Mouse (Mus musculus) urinary bladder, postnatal 14 days (tissue): Measurements from ENCODE around the gene Ccdc82.

Source experiments
- DNase-seq: peaks from one replicate; pipeline ENCODE4 v3.0.0; 2021; ENCODE audit warnings: low spot score

Gene Ccdc82

GRCm38 (mm10) chr9:13299190-13299589, 52.4 kb downstream of the Ccdc82 start:
- no peak for DNase-seq

- no peak for DNase-seq
Measured at GRCm38 (mm10) chr9:13300041-13300441, 53.3 kb downstream of the Ccdc82 start.

- DNase-seq = no peak
Measured at GRCm38 (mm10) chr9:13300891-13301782, 54.4 kb downstream of the Ccdc82 start.

DNA sequence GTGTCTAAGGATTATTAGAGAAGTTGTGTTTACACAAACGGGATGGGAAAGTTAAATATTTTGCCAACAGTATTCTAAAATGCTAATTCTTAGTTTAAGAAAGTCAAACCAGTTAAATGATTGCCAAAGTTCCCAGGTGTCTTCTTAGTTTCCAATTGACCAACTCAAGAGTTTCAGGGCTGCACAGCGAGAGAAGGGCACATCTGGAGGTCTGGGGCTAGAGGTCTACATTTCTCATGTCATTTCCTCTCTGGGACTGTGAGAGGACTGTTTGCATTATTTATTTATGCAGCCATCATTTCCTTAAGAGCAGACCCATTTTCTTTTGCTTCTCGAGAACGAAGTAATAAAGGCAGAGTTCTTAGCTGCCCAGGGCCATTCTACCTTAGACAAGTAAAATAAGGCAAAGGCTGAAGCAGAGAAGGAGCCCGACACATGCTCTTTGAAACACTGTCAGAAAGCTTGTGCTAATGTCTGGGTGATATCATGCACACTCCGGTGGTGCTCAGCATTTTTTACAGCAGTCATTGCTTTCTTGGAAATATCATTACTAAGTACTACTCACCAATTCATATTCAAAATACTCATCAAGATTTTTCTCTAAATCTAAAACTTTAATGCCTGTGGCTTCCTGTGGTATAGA, 55.5 kb downstream of the Ccdc82 start:
- DNase-seq = no peak

DNA sequence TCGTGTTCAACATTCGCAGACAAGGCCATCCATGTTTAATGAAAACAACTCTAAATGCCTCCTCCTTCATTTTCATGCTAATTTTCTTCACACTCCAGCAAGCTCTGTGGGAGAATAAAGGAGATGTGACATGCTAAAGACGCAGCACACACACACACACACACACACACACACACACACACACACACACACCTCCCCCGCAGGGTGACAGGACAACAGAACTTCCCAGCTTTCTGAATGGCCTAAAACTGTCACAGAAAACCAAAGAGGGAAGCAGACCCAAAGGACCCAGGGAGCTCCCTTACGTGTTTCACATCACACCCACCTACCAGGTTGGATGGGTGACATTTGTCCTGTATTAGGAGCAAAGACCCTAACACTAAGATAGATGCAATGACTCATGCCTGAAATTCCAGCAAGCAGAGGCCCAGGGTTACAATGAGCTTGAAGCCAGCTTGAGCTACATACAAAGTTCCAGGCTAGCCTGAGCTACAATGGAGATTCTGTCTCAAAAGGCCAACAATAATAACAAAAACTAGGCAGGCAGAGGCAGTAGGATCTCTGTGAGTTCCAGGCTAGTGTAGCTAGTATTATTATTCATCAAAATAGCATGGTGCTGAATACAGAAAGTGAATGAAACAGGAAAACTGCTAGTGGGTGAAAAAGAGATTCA, 56.5 kb downstream of the Ccdc82 start:
- DNase-seq = no peak

- peak; percentile 33 for DNase-seq
Measured at GRCm38 (mm10) chr9:13303976-13304375, 57.2 kb downstream of the Ccdc82 start.

GRCm38 (mm10) chr9:13306471-13306870, 59.7 kb downstream of the Ccdc82 start:
- no peak for DNase-seq

GRCm38 (mm10) chr9:13307226-13307625, 60.5 kb downstream of the Ccdc82 start:
- no peak for DNase-seq

- DNase-seq = no peak
Measured at GRCm38 (mm10) chr9:13308718-13309117, 62.0 kb downstream of the Ccdc82 start.

- no peak for DNase-seq
Measured at GRCm38 (mm10) chr9:13309807-13310206, 63.1 kb downstream of the Ccdc82 start.

DNA sequence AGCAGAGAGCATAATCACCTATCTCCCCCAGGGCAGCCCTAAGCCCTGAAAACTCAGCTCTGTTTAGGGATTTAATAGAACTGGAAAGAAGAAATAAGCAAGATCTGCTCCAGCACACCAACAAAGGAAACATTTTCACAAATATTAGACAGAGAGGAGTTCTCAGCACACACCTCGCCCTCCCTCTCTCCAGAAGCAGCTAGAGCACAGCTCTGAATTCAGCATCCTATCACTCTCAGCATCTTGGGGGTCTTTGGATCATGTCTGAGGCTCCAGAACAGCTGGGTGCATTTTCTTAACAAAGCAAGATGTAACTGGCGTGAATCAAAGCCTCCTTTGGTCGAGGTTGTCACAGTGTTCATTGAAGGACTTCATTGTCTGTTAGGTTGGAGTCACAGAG, 63.5 kb downstream of the Ccdc82 start:
- no peak for DNase-seq

GRCm38 (mm10) chr9:13311094-13311493, 64.3 kb downstream of the Ccdc82 start:
- DNase-seq = no peak

DNA sequence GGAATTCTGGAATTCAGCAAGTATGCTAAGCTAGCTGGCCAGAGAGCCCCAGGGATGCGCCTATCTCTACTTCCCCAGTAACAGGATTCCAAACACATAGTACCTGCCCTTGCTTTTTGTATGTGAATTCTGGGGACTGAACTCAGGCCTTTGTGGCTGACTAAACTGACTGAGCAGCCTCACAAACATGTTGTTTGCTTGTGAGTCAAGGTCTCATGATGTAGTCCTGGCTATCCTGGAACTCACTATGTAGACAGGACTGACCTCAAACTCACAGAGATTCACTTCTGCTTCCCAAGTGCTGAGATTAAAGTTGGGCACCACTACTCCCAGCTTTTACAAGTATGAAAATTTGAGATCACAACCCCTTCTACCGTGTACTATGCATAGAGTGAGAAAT, 67.2 kb downstream of the Ccdc82 start:
- DNase-seq = no peak

DNA sequence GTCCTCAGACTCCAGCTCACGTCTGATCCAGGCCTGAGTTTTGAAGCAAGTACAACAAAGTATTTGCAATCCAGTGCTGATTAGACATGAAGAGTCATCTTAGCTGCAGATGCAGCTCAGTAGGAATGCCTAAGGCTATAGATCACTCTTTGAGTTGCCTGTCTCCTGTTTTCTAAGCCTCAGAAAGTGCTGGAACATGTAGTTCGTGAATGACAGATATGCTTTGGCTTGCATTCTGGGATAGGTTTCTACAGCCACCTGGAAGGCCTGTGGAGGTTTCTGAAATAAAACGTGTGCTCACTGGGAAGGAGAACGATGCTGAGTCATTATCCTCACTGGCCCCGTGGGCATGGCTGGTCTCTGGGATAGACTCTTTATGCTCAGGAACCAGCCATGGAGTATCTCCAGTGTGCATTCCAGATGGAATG, 67.8 kb downstream of the Ccdc82 start:
- no peak for DNase-seq

DNA sequence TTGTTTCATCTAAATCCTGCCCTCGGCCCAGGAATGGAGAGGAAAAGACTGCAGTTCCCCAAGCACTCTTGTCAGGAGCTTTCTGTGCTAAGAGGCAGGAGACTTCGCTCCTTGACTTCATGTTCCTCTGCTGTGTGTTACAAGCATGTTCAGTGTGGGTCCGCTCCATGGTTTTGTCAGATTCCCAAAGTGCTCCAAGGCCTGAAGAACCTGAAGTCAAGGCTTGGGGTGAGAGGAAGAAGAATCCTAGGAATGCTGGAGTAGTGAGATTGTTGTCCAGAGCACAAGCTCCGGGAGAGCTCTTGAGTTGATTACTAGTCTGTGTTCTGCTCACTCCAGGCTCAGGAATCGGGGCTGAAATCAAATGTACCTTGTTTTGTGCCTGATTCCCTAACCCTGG, 68.6 kb downstream of the Ccdc82 start:
- DNase-seq = no peak

- DNase-seq = no peak
Measured at GRCm38 (mm10) chr9:13319566-13319965, 72.8 kb downstream of the Ccdc82 start.

- DNase-seq = no peak
Measured at GRCm38 (mm10) chr9:13320800-13321364, 74.1 kb downstream of the Ccdc82 start.

- no peak for DNase-seq
Measured at GRCm38 (mm10) chr9:13323074-13323473, 76.3 kb downstream of the Ccdc82 start.

DNA sequence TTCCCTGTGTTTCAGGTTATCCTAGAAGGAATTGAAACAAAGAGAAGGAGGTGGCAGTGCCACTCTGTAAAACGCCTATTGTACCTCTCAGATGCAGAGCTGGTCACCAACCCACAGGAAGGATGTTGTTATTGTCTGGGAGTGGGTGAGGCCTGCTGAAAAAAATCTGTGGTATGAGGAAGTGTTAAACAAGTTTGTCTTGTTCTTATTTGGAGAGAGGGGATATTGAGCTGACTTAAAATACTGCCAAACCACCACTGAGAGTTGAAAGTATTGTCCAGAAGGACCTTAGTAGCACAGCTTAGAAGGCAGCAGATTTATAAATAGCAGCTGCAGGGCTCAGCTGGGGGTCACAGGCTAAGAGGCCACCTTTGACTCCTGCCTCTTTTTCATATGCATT, 76.9 kb downstream of the Ccdc82 start:
- no peak for DNase-seq
